Mouse (Mus musculus): ENCODE results near the gene Qprt. TPM values are rescaled to one million over a fixed set of nuclear protein-coding genes. Genes with fewer than 3 reads are reported as not detected.

The Qprt gene
- polyA plus RNA-seq, 2 experiments: 4.3 to 6.0 TPM

- Histone ChIP-seq H3K4me3 (replicated peaks; ENCODE audit: low read length) (no peak overlapping the region), H3K9me3 (ENCODE audit: control insufficient read depth, low read length) (no peaks in the 10 kb centered on the region), H3K27me3 (ENCODE audit: control insufficient read depth, insufficient read depth, low read length) (no peaks in the 10 kb centered on the region), H3K9ac (ENCODE audit: low read depth, low read length, severe bottlenecking) (no peak overlapping the region), H3K4me1 (ENCODE audit: control insufficient read depth, insufficient read depth, low read length) (no peaks in the 10 kb centered on the region), H3K27ac (replicated peaks; ENCODE audit: low read depth, low read length) (no peak overlapping the region), H3K36me3 (ENCODE audit: control insufficient read depth, insufficient read depth, low read length) (no peaks in the 10 kb centered on the region), H3K4me2 (replicated peaks; ENCODE audit: low read depth, low read length, severe bottlenecking) (no peak overlapping the region)
- DNase-seq (ENCODE audit: low spot score): no peak
- TF ChIP-seq POLR2A (IDR thresholded peaks at IDR 0.05; ENCODE audit: borderline replicate concordance, extremely low read depth, insufficient read depth, insufficient read length): no peak
- 43% methylated on average over 2 of the region's 2 CpGs for WGBS
- ATAC-seq (ENCODE audit: low FRiP score, low read depth): no peak
Observed at GRCm38 (mm10) chr7:127082995-127083394, 39.0 kb downstream of the Qprt start.

GRCm38 (mm10) chr7:127082271-127082670, 39.8 kb downstream of the Qprt start:
- TF ChIP-seq POLR2A (IDR thresholded peaks at IDR 0.05; ENCODE audit: borderline replicate concordance, extremely low read depth, insufficient read depth, insufficient read length): no peak
- no peaks in the 10 kb centered on the region for H3K27me3 ChIP-seq (ENCODE audit: control insufficient read depth, insufficient read depth, low read length)
- DNase-seq (ENCODE audit: low spot score) (no peak), ATAC-seq (ENCODE audit: low FRiP score, low read depth) (no peak)
- no peak overlapping the region for H3K27ac ChIP-seq (replicated peaks; ENCODE audit: low read depth, low read length)
- no peak overlapping the region for H3K4me3 ChIP-seq (replicated peaks; ENCODE audit: low read length)
- H3K9ac ChIP-seq (ENCODE audit: low read depth, low read length, severe bottlenecking): no peak overlapping the region
- H3K9me3 ChIP-seq (ENCODE audit: control insufficient read depth, low read length): no peaks in the 10 kb centered on the region
- H3K36me3 ChIP-seq (ENCODE audit: control insufficient read depth, insufficient read depth, low read length): no peaks in the 10 kb centered on the region
- WGBS: 81% methylated on average over 8 of the region's 8 CpGs
- H3K4me1 ChIP-seq (ENCODE audit: control insufficient read depth, insufficient read depth, low read length): no peaks in the 10 kb centered on the region
- no peak overlapping the region for H3K4me2 ChIP-seq (replicated peaks; ENCODE audit: low read depth, low read length, severe bottlenecking)

DNA sequence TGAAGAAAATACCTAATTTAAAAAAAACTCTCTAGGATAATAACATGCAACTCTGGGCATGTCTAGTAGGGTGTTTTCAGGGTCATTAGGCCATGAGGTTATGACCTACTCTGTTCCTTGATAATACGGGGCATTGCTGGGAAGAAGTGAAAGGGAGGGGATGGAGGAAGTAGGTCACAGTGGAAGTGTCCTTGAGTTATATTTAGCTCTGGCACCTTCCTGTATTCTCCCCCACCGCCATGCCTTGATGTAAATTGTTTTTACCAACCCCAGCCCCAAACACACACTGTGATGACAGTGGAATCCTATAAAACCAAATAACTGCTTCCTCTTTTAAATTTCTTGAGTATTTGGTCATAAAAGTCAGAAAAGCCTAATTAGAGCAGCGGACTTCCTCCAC, 42.0 kb downstream of the Qprt start:
- Histone ChIP-seq H3K4me3 (replicated peaks; ENCODE audit: low read length) (no peak overlapping the region), H3K9ac (ENCODE audit: low read depth, low read length, severe bottlenecking) (no peak overlapping the region), H3K27ac (replicated peaks; ENCODE audit: low read depth, low read length) (no peak overlapping the region), H3K27me3 (ENCODE audit: control insufficient read depth, insufficient read depth, low read length) (no peaks in the 10 kb centered on the region), H3K4me1 (ENCODE audit: control insufficient read depth, insufficient read depth, low read length) (no peaks in the 10 kb centered on the region), H3K4me2 (replicated peaks; ENCODE audit: low read depth, low read length, severe bottlenecking) (no peak overlapping the region), H3K36me3 (ENCODE audit: control insufficient read depth, insufficient read depth, low read length) (no peaks in the 10 kb centered on the region), H3K9me3 (ENCODE audit: control insufficient read depth, low read length) (0 out of 2 replicates have a peak, but pooled peaks cover 2% of the 10 kb centered on the region)
- ATAC-seq (ENCODE audit: low FRiP score, low read depth): no peak
- no peak for TF ChIP-seq POLR2A (IDR thresholded peaks at IDR 0.05; ENCODE audit: borderline replicate concordance, extremely low read depth, insufficient read depth, insufficient read length)
- no peak for DNase-seq (ENCODE audit: low spot score)
- WGBS: 39% methylated on average over 3 of the region's 3 CpGs

DNA sequence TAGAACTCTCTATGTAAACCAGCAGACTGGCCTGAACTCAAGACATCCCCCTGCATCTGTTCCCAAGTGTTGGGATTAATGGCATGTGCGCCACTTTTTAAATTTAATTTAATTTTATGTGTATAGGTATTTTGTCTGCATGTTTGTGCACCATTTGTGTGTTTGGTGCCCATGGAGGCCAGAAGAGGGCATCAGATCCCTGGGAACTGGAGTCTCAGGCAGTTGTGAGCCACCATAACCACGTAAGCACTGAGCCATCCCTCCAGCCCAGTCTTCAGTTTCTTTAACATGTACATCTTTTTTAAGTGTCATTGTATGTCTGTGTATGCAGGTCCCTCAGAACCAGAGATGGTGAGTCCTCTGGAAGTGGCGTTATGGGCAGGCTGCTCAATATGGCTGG, 44.3 kb downstream of the Qprt start:
- no peak for TF ChIP-seq POLR2A (IDR thresholded peaks at IDR 0.05; ENCODE audit: borderline replicate concordance, extremely low read depth, insufficient read depth, insufficient read length)
- Histone ChIP-seq H3K9ac (ENCODE audit: low read depth, low read length, severe bottlenecking) (no peak overlapping the region), H3K4me1 (ENCODE audit: control insufficient read depth, insufficient read depth, low read length) (no peaks in the 10 kb centered on the region), H3K4me2 (replicated peaks; ENCODE audit: low read depth, low read length, severe bottlenecking) (no peak overlapping the region), H3K27me3 (ENCODE audit: control insufficient read depth, insufficient read depth, low read length) (no peaks in the 10 kb centered on the region), H3K9me3 (ENCODE audit: control insufficient read depth, low read length) (0 out of 2 replicates have a peak, but pooled peaks cover 4% of the 10 kb centered on the region), H3K36me3 (ENCODE audit: control insufficient read depth, insufficient read depth, low read length) (no peaks in the 10 kb centered on the region), H3K27ac (replicated peaks; ENCODE audit: low read depth, low read length) (no peak overlapping the region), H3K4me3 (replicated peaks; ENCODE audit: low read length) (no peak overlapping the region)
- DNase-seq (ENCODE audit: low spot score): no peak
- no peak for ATAC-seq (ENCODE audit: low FRiP score, low read depth)
- 82% methylated on average over 3 of the region's 3 CpGs for WGBS

DNA sequence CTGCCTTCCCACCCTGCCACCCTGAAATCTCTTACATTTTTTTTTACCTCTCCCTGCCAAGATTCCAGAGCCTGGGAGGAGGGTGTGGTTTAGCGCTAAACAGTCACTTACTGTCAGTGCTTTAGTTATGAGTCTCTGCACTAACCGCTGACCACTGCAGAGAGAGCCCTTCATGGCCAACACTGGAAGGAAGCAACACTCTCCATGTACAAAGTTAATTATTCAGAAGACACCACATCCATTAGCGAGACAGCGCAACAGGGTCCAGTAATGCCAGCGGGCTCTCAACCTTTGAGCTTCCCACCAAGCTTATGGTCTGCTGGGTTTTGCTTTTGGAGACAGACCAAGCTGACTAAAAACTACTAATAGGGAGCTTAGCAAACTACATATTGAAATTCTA, 45.8 kb downstream of the Qprt start:
- no peak overlapping the region for H3K4me2 ChIP-seq (replicated peaks; ENCODE audit: low read depth, low read length, severe bottlenecking)
- no peak overlapping the region for H3K9ac ChIP-seq (ENCODE audit: low read depth, low read length, severe bottlenecking)
- no peak for DNase-seq (ENCODE audit: low spot score)
- no peaks in the 10 kb centered on the region for H3K4me1 ChIP-seq (ENCODE audit: control insufficient read depth, insufficient read depth, low read length)
- 0 out of 2 replicates have a peak, but pooled peaks cover 4% of the 10 kb centered on the region for H3K9me3 ChIP-seq (ENCODE audit: control insufficient read depth, low read length)
- 87% methylated on average over 5 of the region's 5 CpGs for WGBS
- no peak overlapping the region for H3K4me3 ChIP-seq (replicated peaks; ENCODE audit: low read length)
- no peak for ATAC-seq (ENCODE audit: low FRiP score, low read depth)
- no peaks in the 10 kb centered on the region for H3K27me3 ChIP-seq (ENCODE audit: control insufficient read depth, insufficient read depth, low read length)
- H3K27ac ChIP-seq (replicated peaks; ENCODE audit: low read depth, low read length): no peak overlapping the region
- no peaks in the 10 kb centered on the region for H3K36me3 ChIP-seq (ENCODE audit: control insufficient read depth, insufficient read depth, low read length)
- TF ChIP-seq POLR2A (IDR thresholded peaks at IDR 0.05; ENCODE audit: borderline replicate concordance, extremely low read depth, insufficient read depth, insufficient read length): no peak

DNA sequence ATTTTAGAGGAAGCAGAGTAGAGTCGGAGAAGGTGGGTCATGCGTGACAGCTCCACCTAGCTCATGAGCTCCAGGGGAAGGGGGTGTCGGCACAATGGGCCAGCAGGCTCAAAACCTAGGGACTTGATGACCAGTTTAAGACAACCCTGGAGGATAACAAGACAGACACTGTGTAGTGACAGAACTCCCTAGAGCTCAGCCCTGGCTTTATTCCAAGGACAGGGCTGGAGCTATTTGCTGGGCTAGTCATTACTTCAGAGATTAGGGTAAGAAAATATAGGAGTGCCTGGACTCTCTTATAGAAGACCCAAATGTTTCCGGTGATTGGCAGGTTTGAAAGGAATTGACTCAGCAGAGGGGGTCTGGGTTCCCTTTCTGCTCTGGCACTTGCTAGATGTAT, 48.8 kb downstream of the Qprt start:
- Histone ChIP-seq H3K4me1 (ENCODE audit: control insufficient read depth, insufficient read depth, low read length) (no peaks in the 10 kb centered on the region), H3K9me3 (ENCODE audit: control insufficient read depth, low read length) (0 out of 2 replicates have a peak, but pooled peaks cover 4% of the 10 kb centered on the region), H3K4me3 (replicated peaks; ENCODE audit: low read length) (no peak overlapping the region), H3K36me3 (ENCODE audit: control insufficient read depth, insufficient read depth, low read length) (no peaks in the 10 kb centered on the region), H3K4me2 (replicated peaks; ENCODE audit: low read depth, low read length, severe bottlenecking) (no peak overlapping the region), H3K9ac (ENCODE audit: low read depth, low read length, severe bottlenecking) (no peak overlapping the region), H3K27me3 (ENCODE audit: control insufficient read depth, insufficient read depth, low read length) (no peaks in the 10 kb centered on the region), H3K27ac (replicated peaks; ENCODE audit: low read depth, low read length) (no peak overlapping the region)
- ATAC-seq (ENCODE audit: low FRiP score, low read depth) (no peak), DNase-seq (ENCODE audit: low spot score) (no peak)
- 81% methylated on average over 4 of the region's 4 CpGs for WGBS
- TF ChIP-seq POLR2A (IDR thresholded peaks at IDR 0.05; ENCODE audit: borderline replicate concordance, extremely low read depth, insufficient read depth, insufficient read length): no peak

All from limb, embryonic 14.5 days (tissue).